ENCODE assay signal across 9 mouse cellular contexts in genomic region chr6:119186658-119187057, GRCm38 (mm10). TPM values are rescaled to one million over a fixed set of nuclear protein-coding genes. Genes with fewer than 3 reads are reported as not detected.
DNase-seq lines count a peak whose midpoint lies in the region; ATAC-seq and TF ChIP-seq lines count a peak whose summit lies in the region.
"Had no signal": no experiment of that assay in that cellular context is flagged by ENCODE, and none has a peak within 500 bp of the region (broad histone marks: within the 10 kb centered on the region; RNA-seq: fewer than 3 reads in every experiment).

No protein-coding gene starts in this region.

- H3K36me3 ChIP-seq in midbrain, embryonic 13.5 days = peaks cover 30% of the 10 kb centered on the region
- H3K36me3 ChIP-seq in midbrain, embryonic 10.5 days = peaks cover 61% of the 10 kb centered on the region
- H3K36me3 ChIP-seq in splenic B cell, adult 2 months (ENCODE audit: control insufficient read depth, insufficient read depth, low read length, poor library complexity, severe bottlenecking) = peaks cover 5% of the 10 kb centered on the region

- no peak overlapping the region for H3K4me3 ChIP-seq in midbrain, embryonic 13.5 days (replicated peaks)
- no peak overlapping the region for H3K4me3 ChIP-seq in midbrain, embryonic 10.5 days
- no peak overlapping the region for H3K4me3 ChIP-seq in cortical plate, adult 2 months (ENCODE audit: insufficient read depth, low read length)
- H3K4me3 ChIP-seq: neural tube, embryonic 12.5 days had no signal

- H3K27ac ChIP-seq in midbrain, embryonic 13.5 days = no peak overlapping the region
- H3K27ac ChIP-seq in midbrain, embryonic 10.5 days (replicated peaks) = no peak overlapping the region
- no peak overlapping the region for H3K27ac ChIP-seq in cortical plate, adult 2 months (ENCODE audit: insufficient read depth, low read length)
- H3K27ac ChIP-seq: neural tube, embryonic 12.5 days had no signal

- no peak overlapping the region for H3K4me2 ChIP-seq in midbrain, embryonic 13.5 days (replicated peaks)
- H3K4me2 ChIP-seq: neural tube, embryonic 12.5 days had no signal

- TF ChIP-seq POLR2A in cortical plate, adult 2 months (IDR thresholded peaks at IDR 0.05; ENCODE audit: extremely low read depth, insufficient read depth, low read length) = no peak

- ATAC-seq in midbrain, embryonic 13.5 days = 0 out of 2 replicates have a peak, but pooled peaks have one; percentile 37

- no peak overlapping the region for H3K9ac ChIP-seq in midbrain, embryonic 13.5 days (replicated peaks)
- H3K9ac ChIP-seq: neural tube, embryonic 12.5 days had no signal

- no peaks in the 10 kb centered on the region for H3K27me3 ChIP-seq in midbrain, embryonic 13.5 days
- no peaks in the 10 kb centered on the region for H3K27me3 ChIP-seq in midbrain, embryonic 10.5 days (ENCODE audit: low read depth, poor library complexity, severe bottlenecking)
- no peaks in the 10 kb centered on the region for H3K27me3 ChIP-seq in splenic B cell, adult 2 months (ENCODE audit: control insufficient read depth, insufficient read depth, low read length, poor library complexity, severe bottlenecking)
- H3K27me3 ChIP-seq: neural tube, embryonic 12.5 days had no signal

- DNase-seq in heart, adult 11 months = peak; percentile 87
- DNase-seq in heart, adult 9 months (ENCODE audit: low spot score in 2 of 2) = no peak
- DNase-seq in midbrain, embryonic 10.5 days (ENCODE audit: low spot score) = no peak
- peak; percentile 2 for DNase-seq in splenic B cell, adult 2 months (ENCODE audit: low read depth, low spot score)
- no peak for DNase-seq in ovary, postnatal 14 days (ENCODE audit: low spot score)
- DNase-seq in layer of hippocampus, adult 9-10 months (ENCODE audit: low spot score) = no peak

- 61% methylated on average over 8 of the region's 8 CpGs for WGBS in midbrain, embryonic 13.5 days
- 59% methylated on average over 8 of the region's 8 CpGs for WGBS in midbrain, embryonic 10.5 days

- H3K9me3 ChIP-seq in midbrain, embryonic 13.5 days = no peaks in the 10 kb centered on the region
- no peaks in the 10 kb centered on the region for H3K9me3 ChIP-seq in midbrain, embryonic 10.5 days (replicated peaks)
- H3K9me3 ChIP-seq: neural tube, embryonic 12.5 days had no signal

- peak; percentile 38 for TF ChIP-seq CTCF in cortical plate, adult 2 months (IDR thresholded peaks at IDR 0.05; ENCODE audit: extremely low read depth, insufficient read depth, low read length)

- peaks cover 8% of the 10 kb centered on the region; the same call in 1 of the 2 replicates for H3K4me1 ChIP-seq in midbrain, embryonic 13.5 days (replicated peaks)
- H3K4me1 ChIP-seq in midbrain, embryonic 10.5 days = peaks cover 11% of the 10 kb centered on the region
- H3K4me1 ChIP-seq in cortical plate, adult 2 months (ENCODE audit: control insufficient read depth, insufficient read depth, low read length) = peaks cover 1% of the 10 kb centered on the region; the same call in 1 of the 2 replicates
- H3K4me1 ChIP-seq: neural tube, embryonic 12.5 days had no signal

RNA-seq across cellular contexts. Expression of gene Cacna1c, which starts 9.6 kb away (rescaled TPM):
- polyA plus RNA-seq in midbrain, embryonic 13.5 days (2015; fragmentation: Nextera tagmentation; extraction: Ambion mirVana) = 5.2 and 5.6 TPM in 2 replicates
- 1.4 and 1.5 TPM in 2 replicates for polyA plus RNA-seq in midbrain, embryonic 10.5 days (2016; fragmentation: Nextera tagmentation; extraction: Ambion mirVana)
- 15.3 and 15.9 TPM in 2 replicates for polyA plus RNA-seq in cortical plate, adult 2 months (2012; rRNA removed)

RNA-seq across cellular contexts. Expression of gene Dcp1b, which starts 11.6 kb away (rescaled TPM):
- polyA plus RNA-seq in midbrain, embryonic 13.5 days (2015; fragmentation: Nextera tagmentation; extraction: Ambion mirVana) = 14.7 and 15.6 TPM in 2 replicates
- polyA plus RNA-seq in midbrain, embryonic 10.5 days (2016; fragmentation: Nextera tagmentation; extraction: Ambion mirVana) = 10.5 and 13.8 TPM in 2 replicates
- 26.6 and 27.1 TPM in 2 replicates for polyA plus RNA-seq in cortical plate, adult 2 months (2012; rRNA removed)

RNA-seq across cellular contexts. Expression of gene Cacna2d4, which starts 49.7 kb away (rescaled TPM):
- 0.43 and 0.53 TPM in 2 replicates for polyA plus RNA-seq in midbrain, embryonic 13.5 days (2015; fragmentation: Nextera tagmentation; extraction: Ambion mirVana)
- 0.12 TPM in 1 of 2 replicates, not detected in the other for polyA plus RNA-seq in midbrain, embryonic 10.5 days (2016; fragmentation: Nextera tagmentation; extraction: Ambion mirVana)
- polyA plus RNA-seq in cortical plate, adult 2 months (2012; rRNA removed) = 2.9 and 3.1 TPM in 2 replicates

Comparison
In these comparisons a context has a peak if more than half of its experiments do, and no peak if none do; other contexts are left out.
1. DNase-seq: peak in heart, adult 11 months (single experiment) and splenic B cell, adult 2 months (single experiment); none in heart, adult 9 months (0 of 2), midbrain, embryonic 10.5 days (single experiment), ovary, postnatal 14 days (single experiment) and layer of hippocampus, adult 9-10 months (single experiment).